ENCODE assay signal across 13 mouse cellular contexts in the genomic region with DNA sequence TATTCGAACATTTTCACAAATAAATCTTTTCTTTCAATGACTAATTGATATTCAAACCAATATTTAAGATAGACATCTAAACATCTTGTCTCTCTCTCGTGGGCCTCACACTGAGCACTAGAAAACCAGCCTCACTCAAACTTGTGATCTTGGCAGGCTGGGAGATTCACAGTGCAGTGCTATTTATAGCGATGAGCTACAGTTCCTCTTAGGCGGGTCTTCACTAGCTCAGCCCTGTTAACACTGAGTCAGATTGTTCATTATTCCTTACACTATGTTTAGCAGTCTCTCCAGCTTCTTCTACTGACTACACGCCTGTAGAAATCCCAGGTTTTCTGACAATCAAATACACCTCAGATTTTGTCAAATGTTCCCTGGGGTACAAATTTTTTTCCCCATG.
DNase-seq lines count a peak whose midpoint lies in the region; ATAC-seq and TF ChIP-seq lines count a peak whose summit lies in the region.
"Had no signal": no experiment of that assay in that cellular context is flagged by ENCODE, and none has a peak within 500 bp of the region (broad histone marks: within the 10 kb centered on the region; RNA-seq: fewer than 3 reads in every experiment).

No protein-coding gene starts in this region.

- 63% methylated on average over 5 of the region's 5 CpGs for WGBS in forebrain, embryonic 14.5 days
- WGBS in forebrain, embryonic 12.5 days, result 69% methylated on average over 5 of the region's 5 CpGs
- 58% methylated on average over 5 of the region's 5 CpGs for WGBS in midbrain, embryonic 11.5 days
- 34% methylated on average over 5 of the region's 5 CpGs for WGBS in midbrain, postnatal 0 days
- 39% methylated on average over 5 of the region's 5 CpGs for WGBS in forebrain, postnatal 0 days

- peak; percentile 60 for ATAC-seq in forebrain, embryonic 14.5 days
- ATAC-seq in forebrain, embryonic 12.5 days (ENCODE audit: low FRiP score), result no peak
- peak; percentile 57; the same call in 1 of the 2 replicates for ATAC-seq in midbrain, embryonic 11.5 days (ENCODE audit: low FRiP score)
- ATAC-seq in midbrain, postnatal 0 days (ENCODE audit: low FRiP score), result no peak
- peak; percentile 83 for ATAC-seq in forebrain, postnatal 0 days
- ATAC-seq: lung, postnatal 0 days had no signal

- H3K9ac ChIP-seq in forebrain, embryonic 14.5 days (ENCODE audit: low read length), result no peak overlapping the region
- H3K9ac ChIP-seq in forebrain, embryonic 12.5 days, result no peak overlapping the region
- no peak overlapping the region for H3K9ac ChIP-seq in midbrain, embryonic 11.5 days (ENCODE audit: low read length)
- H3K9ac ChIP-seq in midbrain, postnatal 0 days (replicated peaks; ENCODE audit: low read length, poor library complexity, severe bottlenecking), result no peak overlapping the region
- no peak overlapping the region for H3K9ac ChIP-seq in forebrain, postnatal 0 days

- no peak overlapping the region for H3K27ac ChIP-seq in forebrain, embryonic 14.5 days (ENCODE audit: low read depth, low read length)
- no peak overlapping the region for H3K27ac ChIP-seq in forebrain, embryonic 12.5 days
- H3K27ac ChIP-seq in midbrain, embryonic 11.5 days (ENCODE audit: low read depth, low read length), result no peak overlapping the region
- H3K27ac ChIP-seq in midbrain, postnatal 0 days (ENCODE audit: low read depth, low read length), result no peak overlapping the region
- no peak overlapping the region for H3K27ac ChIP-seq in forebrain, postnatal 0 days (ENCODE audit: low read depth, low read length)
- H3K27ac ChIP-seq: heart, adult 2 months had no signal

- no peak overlapping the region for H3K4me3 ChIP-seq in forebrain, embryonic 14.5 days (ENCODE audit: low read depth, low read length)
- no peak overlapping the region for H3K4me3 ChIP-seq in forebrain, embryonic 12.5 days (replicated peaks)
- H3K4me3 ChIP-seq in midbrain, embryonic 11.5 days (ENCODE audit: low read depth, low read length), result no peak overlapping the region
- H3K4me3 ChIP-seq in midbrain, postnatal 0 days (ENCODE audit: low read depth, low read length), result no peak overlapping the region
- H3K4me3 ChIP-seq in forebrain, postnatal 0 days (ENCODE audit: low read depth, low read length), result no peak overlapping the region
- H3K4me3 ChIP-seq: heart, adult 2 months had no signal

- no peaks in the 10 kb centered on the region for H3K9me3 ChIP-seq in forebrain, embryonic 14.5 days (replicated peaks; ENCODE audit: control insufficient read depth, low read length)
- no peaks in the 10 kb centered on the region for H3K9me3 ChIP-seq in forebrain, embryonic 12.5 days
- H3K9me3 ChIP-seq in midbrain, embryonic 11.5 days (ENCODE audit: control insufficient read depth, low read length), result no peaks in the 10 kb centered on the region
- H3K9me3 ChIP-seq in midbrain, postnatal 0 days (ENCODE audit: low read length), result no peaks in the 10 kb centered on the region
- no peaks in the 10 kb centered on the region for H3K9me3 ChIP-seq in forebrain, postnatal 0 days (ENCODE audit: low read length)

- H3K27me3 ChIP-seq in forebrain, embryonic 14.5 days (replicated peaks; ENCODE audit: control insufficient read depth, insufficient read depth, low read length), result no peaks in the 10 kb centered on the region
- no peaks in the 10 kb centered on the region for H3K27me3 ChIP-seq in forebrain, embryonic 12.5 days
- no peaks in the 10 kb centered on the region for H3K27me3 ChIP-seq in midbrain, embryonic 11.5 days (ENCODE audit: control insufficient read depth, insufficient read depth, low read length)
- no peaks in the 10 kb centered on the region for H3K27me3 ChIP-seq in midbrain, postnatal 0 days (ENCODE audit: insufficient read depth, low read length)
- H3K27me3 ChIP-seq in forebrain, postnatal 0 days (ENCODE audit: insufficient read depth, low read length), result no peaks in the 10 kb centered on the region

- H3K4me2 ChIP-seq in forebrain, embryonic 14.5 days (ENCODE audit: low read length), result no peak overlapping the region
- no peak overlapping the region for H3K4me2 ChIP-seq in forebrain, embryonic 12.5 days
- no peak overlapping the region for H3K4me2 ChIP-seq in midbrain, embryonic 11.5 days
- H3K4me2 ChIP-seq in midbrain, postnatal 0 days (ENCODE audit: low read depth, low read length, poor library complexity, severe bottlenecking), result no peak overlapping the region
- no peak overlapping the region for H3K4me2 ChIP-seq in forebrain, postnatal 0 days (ENCODE audit: low read depth)

- H3K36me3 ChIP-seq in forebrain, embryonic 14.5 days (ENCODE audit: control insufficient read depth, insufficient read depth, low read length), result no peaks in the 10 kb centered on the region
- H3K36me3 ChIP-seq in forebrain, embryonic 12.5 days (replicated peaks), result no peaks in the 10 kb centered on the region
- H3K36me3 ChIP-seq in midbrain, embryonic 11.5 days (ENCODE audit: control insufficient read depth, insufficient read depth, low read length), result no peaks in the 10 kb centered on the region
- no peaks in the 10 kb centered on the region for H3K36me3 ChIP-seq in midbrain, postnatal 0 days (ENCODE audit: insufficient read depth, low read length)
- no peaks in the 10 kb centered on the region for H3K36me3 ChIP-seq in forebrain, postnatal 0 days (ENCODE audit: insufficient read depth)

- no peak for TF ChIP-seq CTCF in midbrain, postnatal 0 days (IDR thresholded peaks at IDR 0.05)
- no peak for TF ChIP-seq CTCF in forebrain, postnatal 0 days (IDR thresholded peaks at IDR 0.05; ENCODE audit: low read depth)

- peak; percentile 57 for DNase-seq in forebrain, embryonic 14.5 days (ENCODE audit: low spot score)
- no peak for DNase-seq in midbrain, embryonic 11.5 days (ENCODE audit: low spot score, missing footprints)
- DNase-seq in midbrain, postnatal 0 days (ENCODE audit: low spot score), result no peak
- peak; percentile 45 for DNase-seq in forebrain, postnatal 0 days
- DNase-seq in heart, postnatal 4 days, result peak; percentile 36
- no peak for DNase-seq in adrenal gland, postnatal 10 days
- no peak for DNase-seq in cerebellum, adult 18-20 months
- DNase-seq: cerebellum, adult 9-10 months; kidney, adult 9 months; thymus, postnatal 36 days had no signal

- H3K4me1 ChIP-seq in forebrain, embryonic 14.5 days (ENCODE audit: control insufficient read depth, insufficient read depth, low read length), result no peaks in the 10 kb centered on the region
- peaks cover 4% of the 10 kb centered on the region; the same call in 1 of the 2 replicates for H3K4me1 ChIP-seq in forebrain, embryonic 12.5 days
- peaks cover 3% of the 10 kb centered on the region; the same call in 1 of the 2 replicates for H3K4me1 ChIP-seq in midbrain, embryonic 11.5 days (ENCODE audit: control insufficient read depth, insufficient read depth, low read length)
- no peaks in the 10 kb centered on the region for H3K4me1 ChIP-seq in midbrain, postnatal 0 days (ENCODE audit: insufficient read depth, low read length)
- no peaks in the 10 kb centered on the region for H3K4me1 ChIP-seq in forebrain, postnatal 0 days (ENCODE audit: insufficient read depth)

Comparison
In these comparisons a context has a peak if more than half of its experiments do, and no peak if none do; other contexts are left out.
1. ATAC-seq: peak in forebrain, embryonic 14.5 days (single experiment), midbrain, embryonic 11.5 days (single experiment) and forebrain, postnatal 0 days (single experiment); none in forebrain, embryonic 12.5 days (single experiment) and midbrain, postnatal 0 days (single experiment).
2. DNase-seq: peak in forebrain, embryonic 14.5 days (single experiment), forebrain, postnatal 0 days (single experiment) and heart, postnatal 4 days (single experiment); none in midbrain, embryonic 11.5 days (single experiment), midbrain, postnatal 0 days (single experiment), adrenal gland, postnatal 10 days (single experiment) and cerebellum, adult 18-20 months (0 of 2).